Mouse (Mus musculus) common myeloid progenitor, adult 5-6 weeks (primary cell): ENCODE measurements around the gene Rnf222. TPM values are rescaled to one million over a fixed set of nuclear protein-coding genes. Genes with fewer than 3 reads are reported as not detected.

Source experiments
- ATAC-seq: replicated peaks from 2 replicates; pipeline ENCODE4 v1.8.0; 2016; ENCODE audit warnings: low read depth, mild to moderate bottlenecking, moderate TSS enrichment, inconsistent platforms; ENCODE audit not compliant: poor library complexity, severe bottlenecking
- total RNA-seq: library from RNA; stranded (forward); fragments of 200-1000, 187-1606 nt; gene quantifications from 2 replicates; pipeline ENCODE4 v1.2.3, GENCODE M21; 2017

The Rnf222 gene
- 0.23 TPM in 1 of 2 replicates, not detected in the other for total RNA-seq

DNA sequence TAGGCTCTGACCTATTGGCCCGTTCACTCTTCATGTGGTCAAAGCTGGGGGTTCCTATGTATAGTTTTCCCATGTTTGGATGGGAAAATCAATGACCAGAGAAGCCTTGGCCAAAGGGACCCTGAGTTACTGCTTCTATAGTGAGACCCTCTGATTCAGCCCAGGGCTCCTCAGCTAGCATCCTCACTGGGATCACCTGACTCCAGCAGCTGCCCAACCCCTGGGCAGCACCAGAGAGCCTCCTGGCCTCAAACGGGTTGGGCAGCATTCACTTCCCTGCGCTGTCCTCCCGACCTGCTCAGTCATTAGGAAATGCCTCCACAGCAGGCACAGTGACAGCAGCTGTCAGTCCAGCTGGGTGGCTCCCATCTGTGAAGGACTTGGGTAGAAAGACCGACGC, at the start of gene Rnf222:
Gene Rnf222, plus strand, starts transcription at position 301 of the 400 bp plus-strand sequence.
- no peak for ATAC-seq

DNA sequence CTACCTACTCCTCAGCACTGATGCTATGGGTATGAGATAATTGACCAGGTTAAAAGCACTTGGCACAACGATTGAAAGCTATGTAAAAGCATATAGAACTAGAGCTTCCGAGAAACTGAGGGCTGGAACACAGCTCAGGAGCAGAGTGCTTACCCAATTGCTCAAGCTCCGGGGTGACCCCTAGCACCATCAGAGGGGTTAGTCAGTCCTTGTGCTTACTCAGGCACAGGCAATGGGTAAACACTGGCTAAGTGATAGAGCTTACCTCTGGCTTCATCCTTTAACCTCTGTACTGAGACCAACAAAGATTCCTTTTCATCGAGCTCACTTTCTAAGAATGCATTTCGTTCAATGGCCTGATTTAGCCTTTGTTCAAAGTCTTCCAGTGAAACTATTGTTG, 48.7 kb upstream of the Rnf222 start:
- ATAC-seq, result no peak

DNA sequence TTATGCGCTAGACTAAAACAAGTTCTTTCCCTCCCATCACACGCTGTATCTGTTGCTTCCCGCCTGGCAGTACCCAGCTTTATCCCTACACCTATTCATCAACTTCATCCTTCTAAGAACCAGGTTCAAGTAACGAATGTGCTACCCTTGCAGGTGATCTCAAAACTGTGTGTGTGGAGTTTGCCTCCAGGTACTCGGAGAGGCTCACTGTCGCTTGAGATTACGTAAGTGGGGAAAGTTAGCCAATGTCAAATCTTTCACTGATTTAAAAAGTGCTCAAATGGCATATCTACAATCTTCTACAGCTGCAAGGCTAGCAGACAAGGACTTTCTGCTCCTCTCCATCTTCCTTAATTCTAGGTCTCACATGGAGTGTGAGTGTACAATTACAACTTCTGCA, 37.5 kb upstream of the Rnf222 start:
- ATAC-seq, result no peak

DNA sequence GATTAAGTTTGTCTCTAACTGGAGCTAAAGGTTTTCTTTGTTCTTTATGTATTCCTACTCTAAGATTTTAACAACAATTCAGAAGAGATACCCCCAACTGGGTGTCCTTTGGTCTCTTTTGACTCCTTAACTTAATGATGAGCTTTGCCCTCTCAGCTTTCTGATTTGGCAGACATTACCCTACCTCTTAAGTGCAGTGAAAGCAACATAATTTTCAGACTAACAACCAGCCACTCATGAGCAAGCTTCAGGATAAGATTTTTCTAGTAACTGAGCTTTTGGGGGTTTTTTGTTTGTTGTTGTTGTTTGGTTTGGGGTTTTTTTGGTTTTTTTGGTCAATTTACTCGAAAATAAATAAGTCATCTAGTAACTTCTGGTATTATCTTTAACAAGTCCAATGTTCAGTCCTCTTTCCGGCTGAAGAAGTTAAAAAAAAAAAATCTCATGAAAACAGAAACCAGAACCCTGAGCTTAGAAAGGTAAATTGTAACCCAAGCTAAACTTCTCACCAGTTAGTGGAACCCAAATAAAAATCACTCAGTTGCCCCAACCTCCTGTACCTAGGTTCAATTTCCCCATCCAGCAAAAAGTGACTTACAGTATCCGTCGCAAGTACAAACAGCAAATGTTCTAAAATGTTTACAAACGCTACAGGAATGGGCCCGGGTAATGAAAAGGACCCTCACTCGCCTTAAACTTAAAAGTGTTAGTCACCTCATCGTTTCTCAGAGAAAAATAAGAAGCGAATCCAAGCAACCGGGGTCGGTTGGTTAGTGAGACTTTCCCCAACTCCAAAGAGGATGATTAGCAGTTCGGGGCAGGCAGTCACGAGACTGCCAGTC, 36.5 kb upstream of the Rnf222 start:
- ATAC-seq, result no peak

DNA sequence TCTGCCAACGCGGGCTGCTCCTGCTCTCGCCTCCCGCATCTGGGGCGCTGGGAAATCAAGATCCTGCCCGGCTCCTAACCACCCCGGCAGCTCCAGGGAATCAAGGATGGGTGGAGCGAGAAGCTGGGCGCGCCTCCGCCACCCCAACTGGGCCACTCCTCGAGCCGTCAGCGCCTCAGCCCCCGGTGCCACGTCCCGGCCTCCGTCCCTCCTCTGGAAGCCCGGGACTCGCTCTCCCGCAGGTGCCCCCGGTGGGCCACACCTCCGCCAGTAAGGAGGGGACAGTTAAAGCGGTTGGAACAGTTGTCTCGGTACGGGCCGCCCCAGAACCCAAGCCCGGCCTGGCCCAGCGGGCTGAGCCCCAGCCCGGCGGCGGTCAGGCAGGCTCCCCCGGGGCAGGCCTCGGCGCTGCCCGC, 35.9 kb upstream of the Rnf222 start:
- ATAC-seq, result peak; percentile 15

DNA sequence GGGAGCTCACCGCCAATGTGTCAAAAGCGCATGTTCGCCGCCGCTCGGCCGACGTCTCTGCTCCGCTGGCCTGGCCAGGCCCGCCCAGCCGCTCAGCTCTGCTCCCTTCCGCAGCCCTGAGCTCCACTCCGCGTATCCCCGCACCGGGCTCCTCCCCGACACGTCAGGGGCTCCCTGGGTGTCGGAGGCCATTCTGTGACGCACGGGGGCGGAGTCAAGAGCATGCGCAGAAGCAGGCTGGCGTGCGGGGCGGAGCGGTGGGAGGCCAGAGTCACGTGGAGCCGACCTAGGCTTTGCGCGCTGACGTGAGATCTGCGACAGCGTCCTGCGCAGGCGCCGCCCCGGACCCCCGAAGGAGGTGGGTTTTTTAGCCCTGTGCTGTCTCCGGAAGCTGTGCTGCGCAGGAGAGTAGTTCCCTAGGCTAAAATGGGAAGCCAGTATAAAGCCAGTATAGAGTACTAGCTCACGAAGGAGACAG, 35.4 kb upstream of the Rnf222 start:
- peak; percentile 83 for ATAC-seq

DNA sequence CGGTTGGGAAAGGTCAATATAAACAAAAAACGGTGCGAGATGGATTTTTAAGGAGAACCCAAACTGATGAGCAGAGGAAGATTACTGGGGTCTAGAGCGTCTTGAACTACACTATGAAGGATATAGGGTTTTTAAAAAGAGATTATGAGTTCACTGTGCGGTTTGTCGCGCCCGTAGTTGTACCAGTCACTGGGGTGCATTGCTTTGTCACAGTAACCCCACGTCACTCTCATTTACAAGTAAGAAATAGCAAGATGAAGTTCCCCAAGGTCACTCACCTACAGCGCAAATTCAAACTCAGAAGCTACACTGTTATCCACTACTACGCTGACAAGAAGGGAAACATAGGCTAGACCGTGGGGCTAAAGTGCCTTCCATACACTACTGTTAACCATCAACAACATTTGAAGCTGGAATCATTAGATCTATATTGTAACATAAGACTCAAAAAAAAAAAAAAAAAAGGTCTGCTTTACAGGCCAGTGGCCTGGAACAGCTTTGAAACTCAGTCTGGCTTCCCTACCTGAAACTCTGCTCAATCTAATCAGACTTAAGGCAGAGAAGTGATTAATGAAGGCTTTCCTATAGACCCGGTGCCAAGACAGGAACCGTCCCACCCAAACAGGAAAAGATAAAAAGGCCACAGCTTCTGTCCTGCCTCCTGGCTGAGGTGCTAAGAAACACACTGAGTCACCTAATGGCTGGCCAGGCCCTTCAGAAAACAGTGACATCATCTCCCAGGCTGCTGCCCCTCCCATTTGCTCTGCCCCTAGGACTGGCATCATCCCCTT, 34.5 kb upstream of the Rnf222 start:
- ATAC-seq, result peak; percentile 59

DNA sequence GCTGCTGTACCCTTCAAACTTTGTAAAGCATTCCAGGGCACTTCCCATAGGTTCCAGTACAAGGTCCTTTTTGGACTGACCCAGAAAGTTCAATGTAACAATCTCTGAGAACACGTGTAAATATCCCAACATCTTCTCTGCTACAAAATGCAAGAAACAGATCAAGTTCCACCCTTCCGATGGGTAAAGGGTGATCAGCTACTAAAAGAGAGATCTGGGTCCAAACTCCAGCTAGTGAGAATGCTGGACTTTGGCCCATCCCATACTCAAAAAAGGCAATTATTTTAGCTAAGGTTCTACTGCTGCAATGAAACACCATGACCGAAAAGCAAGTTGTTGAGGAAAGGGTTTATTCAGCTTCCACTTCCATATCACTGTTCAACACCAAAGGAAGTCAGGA, 33.7 kb upstream of the Rnf222 start:
- ATAC-seq, result no peak

DNA sequence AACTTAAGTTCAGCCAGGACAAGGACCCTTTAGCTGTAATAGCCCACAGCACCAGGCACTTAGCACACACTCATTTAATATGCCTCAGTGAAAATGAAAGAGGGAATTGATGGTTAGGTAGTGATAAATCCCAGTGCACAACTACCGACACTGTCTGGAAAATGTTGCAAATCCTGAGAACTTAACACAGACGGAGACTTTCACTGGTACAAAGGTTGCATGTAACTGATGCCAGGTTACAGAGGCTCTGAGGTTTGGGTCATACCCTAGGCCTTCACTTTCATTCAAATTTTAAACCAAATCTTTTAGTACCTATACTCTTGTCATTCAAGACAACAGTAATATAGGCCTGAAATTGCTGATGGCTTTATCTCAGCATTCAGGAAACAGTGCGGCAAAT, 31.0 kb upstream of the Rnf222 start:
- ATAC-seq, result no peak

DNA sequence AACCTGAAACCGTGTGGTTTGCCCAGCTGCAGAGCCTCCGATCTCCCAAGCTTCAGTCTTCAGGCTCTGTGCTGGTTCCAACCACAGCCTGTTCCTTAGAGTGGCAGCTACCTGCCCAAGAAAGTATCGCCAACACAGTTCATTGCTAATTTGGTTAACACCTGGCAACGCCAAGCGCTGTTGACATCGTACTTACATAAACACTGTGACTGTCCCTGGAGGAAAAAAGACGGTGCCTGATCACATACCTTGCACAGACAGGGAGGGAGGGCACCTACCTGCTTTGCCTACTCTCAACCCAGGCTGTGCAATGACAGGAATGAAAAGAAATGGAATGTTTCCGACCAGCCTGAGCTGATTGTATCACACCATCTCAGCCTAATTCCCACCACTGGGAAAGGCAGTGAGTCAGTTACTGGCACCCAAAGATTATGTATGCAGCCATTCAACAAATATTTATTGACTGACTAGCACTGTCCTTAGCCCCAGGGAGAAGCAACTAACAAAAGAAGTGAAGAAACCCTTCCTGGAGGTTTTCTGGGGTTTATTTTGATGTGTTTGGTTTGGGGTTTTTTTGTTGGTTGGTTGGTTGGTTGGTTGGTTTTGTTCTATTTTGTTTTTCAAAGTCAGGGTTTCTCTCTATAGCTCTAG, 28.3 kb upstream of the Rnf222 start:
- ATAC-seq, result no peak

DNA sequence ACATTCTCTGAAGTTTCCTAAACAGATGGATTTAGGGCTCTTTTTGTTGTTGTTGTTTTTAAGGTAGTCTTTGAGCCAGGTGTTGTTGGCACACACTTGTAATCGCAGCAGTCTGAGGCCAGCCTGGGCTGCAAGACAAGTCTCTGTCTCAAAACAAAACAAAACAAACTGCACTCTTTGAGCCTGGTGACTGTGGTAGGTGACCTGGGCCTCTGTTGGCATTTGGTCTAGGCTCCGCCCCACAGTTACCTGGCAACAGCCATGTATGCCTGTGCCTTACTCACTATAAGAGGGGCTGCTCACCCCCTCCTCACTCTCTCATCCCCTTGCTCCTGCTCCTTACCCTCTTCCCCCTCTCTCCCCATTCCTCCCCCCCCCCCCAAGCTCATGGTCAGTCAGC, 26.1 kb upstream of the Rnf222 start:
- ATAC-seq, result no peak

DNA sequence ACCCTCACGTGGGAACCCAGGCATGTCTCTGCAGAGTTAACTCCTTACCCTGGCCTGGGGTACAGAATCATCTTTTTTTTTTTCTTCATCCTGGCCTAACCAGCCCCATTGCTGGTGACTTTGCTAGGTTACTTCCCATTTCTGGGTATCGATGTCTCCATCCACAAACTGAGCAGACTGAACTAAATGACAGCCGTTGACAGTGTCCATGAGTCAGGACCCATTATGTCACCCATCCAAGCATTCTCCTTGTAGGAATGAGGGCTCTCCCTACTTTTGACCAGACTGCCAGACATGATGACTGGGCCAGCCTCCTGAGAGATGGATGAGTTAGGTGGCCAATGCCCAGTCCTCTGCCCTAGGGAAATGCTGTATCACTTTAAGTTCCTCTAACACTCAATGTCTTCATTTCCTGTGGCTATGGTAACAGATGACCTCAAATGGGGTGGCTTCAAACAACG, 24.7 kb upstream of the Rnf222 start:
- peak; percentile 81 for ATAC-seq

DNA sequence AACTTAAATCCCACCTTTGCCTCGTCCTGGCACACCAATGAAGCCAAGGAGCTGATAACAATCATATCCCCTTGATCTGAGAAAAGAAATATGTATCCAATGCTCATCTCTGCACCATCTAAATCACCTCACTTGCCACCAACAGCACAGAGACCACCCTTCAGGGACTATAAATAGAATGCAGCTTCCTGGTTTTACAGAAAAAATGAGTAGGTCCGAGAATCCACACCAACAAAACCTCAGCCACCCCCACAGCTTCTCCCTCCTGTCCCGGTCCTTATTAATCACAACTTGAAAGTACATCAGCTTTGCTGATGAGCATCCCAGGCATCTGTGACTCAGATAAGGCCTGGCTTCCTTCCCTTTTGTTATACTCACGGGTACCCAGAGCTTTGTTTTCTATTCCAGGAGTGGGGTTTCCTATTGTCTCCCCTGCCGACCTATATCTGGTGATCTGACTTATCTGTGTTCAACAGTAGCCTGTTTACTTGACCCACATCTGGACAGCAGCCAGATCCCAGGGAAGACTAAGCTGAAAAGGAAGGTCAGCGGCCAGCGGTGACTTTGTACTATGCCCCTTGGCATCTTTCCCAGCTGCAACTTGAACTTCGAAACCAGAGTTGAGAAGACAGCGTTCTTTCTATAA, 23.7 kb upstream of the Rnf222 start:
- peak; percentile 61 for ATAC-seq

DNA sequence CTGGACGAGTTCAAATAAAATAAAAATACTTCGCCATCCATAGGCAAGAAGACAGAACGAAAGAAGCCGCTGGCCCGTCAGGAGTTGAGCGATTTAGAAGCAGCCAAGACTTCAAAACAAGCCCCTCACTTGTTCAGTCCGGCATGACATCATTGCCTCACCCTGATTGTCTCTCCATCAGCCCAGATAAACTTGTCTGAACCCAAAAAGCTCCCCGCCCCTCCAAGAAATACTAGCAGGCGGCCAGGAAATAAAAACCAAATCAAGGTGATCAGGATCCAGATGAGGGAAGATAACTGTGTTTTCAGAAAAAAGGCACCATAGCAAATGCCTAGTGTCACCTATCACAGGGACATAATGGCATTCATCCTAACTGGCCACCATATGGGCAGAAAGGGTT, 17.1 kb upstream of the Rnf222 start:
- ATAC-seq, result no peak

DNA sequence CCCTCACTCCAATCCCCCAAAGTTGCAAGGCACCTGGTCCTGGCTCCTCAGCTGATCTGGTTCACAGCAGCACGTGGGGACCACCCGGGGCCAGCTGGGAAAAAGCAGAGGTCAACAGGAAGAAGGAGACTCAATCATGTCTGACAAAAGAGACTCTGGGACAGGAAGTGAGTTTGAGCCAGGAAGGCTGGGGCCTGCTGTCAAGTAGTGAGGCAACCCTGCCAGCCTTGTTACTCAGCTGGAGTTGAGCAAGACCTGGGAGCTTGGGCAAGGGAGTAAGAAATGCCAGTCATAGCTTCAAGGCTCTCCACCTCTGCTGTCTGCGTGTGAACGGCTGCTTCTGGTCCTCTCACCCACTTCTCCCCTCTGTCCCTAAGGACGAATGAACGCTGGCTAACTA, 16.6 kb upstream of the Rnf222 start, which contains the start of gene Ndel1:
Gene Ndel1, minus strand, starts transcription at position 111 of the 400 bp plus-strand sequence.
- ATAC-seq, result peak; percentile 90

DNA sequence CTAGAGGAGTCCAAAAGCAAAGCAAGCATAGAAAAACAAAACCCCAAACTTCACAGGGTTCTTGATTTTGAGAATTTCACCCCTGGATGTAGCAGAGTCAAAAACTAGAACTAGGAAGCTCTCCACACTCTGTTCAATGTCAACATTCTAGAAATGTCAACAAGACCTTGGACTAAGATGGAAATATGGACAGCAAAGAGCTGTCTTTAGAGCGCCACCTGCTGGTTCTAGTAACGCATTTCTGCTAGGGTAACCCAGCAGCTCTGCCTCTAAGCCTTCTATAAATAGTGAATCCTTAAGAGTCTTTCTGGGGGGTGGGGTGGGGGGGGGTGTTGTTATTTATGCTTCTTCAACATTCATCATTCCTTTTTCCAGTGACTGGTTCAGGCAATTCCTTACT, 13.5 kb upstream of the Rnf222 start:
- peak; percentile 60 for ATAC-seq

DNA sequence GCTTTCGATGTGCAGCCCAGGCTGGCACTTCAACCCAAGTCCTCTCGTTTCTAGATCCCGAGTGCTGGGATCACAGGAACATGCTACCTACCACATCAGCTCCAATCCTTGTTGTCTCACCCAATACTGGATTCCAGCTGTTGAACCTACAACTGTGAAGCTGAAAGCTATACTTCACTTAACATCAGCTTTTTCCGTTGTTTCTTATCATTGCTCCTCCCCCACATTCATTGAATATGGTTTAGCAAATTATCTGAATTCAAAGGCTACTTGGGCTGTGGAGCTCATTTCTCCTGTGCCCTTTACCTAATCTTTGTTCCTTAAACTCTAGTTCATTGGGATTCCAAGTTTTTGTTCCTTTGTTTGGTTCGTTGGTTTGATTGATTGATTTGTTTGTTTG, 9.5 kb upstream of the Rnf222 start:
- no peak for ATAC-seq

DNA sequence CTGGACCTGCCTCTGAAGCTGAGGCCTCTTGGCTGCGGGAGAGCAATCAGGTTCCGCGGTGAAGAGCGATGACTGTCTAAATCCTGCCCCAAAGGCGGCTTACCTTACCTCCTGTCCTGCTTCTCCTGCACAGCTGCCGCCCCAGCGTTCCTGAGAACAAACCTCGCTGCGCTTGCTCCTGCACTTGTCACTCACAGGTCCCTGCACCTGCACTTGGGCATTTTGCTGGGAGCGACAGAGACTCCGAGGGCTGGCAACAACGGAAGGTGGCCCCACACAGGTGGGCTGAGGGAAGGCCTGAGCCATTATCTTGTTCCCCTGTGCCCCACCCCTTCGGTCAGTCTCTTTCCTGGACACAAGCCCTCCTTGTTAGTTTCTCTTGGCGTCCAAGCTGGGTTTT, 6.2 kb upstream of the Rnf222 start:
- no peak for ATAC-seq

DNA sequence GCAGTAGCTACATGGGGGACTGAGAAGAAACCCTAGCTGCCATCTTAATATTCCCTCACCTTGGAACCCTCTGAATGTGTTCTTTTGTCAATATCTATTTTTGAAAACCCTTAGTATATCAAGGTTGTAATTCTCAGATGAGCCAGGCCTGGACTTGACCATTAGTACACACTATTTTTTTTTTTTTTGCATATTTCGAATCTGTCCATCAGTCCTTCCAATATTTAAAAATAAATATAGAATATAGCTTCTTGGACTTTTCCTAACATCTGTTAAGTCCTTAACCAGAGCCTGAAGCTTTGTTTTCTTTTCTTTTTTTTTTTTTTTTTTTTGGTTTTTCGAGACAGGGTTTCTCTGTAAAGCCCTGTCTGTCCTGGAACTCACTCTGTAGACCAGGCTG, 4.5 kb upstream of the Rnf222 start:
- ATAC-seq, result no peak

DNA sequence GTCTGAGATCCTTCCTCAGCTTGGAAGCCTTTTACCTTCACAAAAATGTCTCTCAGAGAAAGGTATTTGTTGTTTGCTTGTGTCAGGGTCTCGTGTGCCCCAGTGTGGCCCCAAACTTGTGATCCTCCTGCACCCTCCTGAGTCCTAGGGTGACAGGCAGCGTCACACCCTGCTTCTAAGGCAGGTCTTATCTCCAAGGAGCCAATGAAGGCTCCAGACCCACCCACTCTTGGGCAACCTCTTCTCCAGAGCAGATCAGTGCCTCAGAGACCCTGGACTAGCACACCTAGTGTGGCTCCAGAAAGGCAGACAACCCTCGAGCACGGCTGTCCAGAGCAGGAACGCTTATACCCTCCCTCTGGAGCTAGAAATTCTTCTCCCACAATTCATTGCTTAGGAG, 4.0 kb upstream of the Rnf222 start:
- ATAC-seq, result no peak
